In genomic region chr2:68257571-68257970, GRCm38 (mm10) we compare ENCODE assay signal across 22 mouse cellular contexts.
A peak's percentile ranks its signal among the peaks of the same experiment; 100 is the strongest.
DNase-seq lines count a peak whose midpoint lies in the region; ATAC-seq and TF ChIP-seq lines count a peak whose summit lies in the region.
"Had no signal": no experiment of that assay in that cellular context is flagged by ENCODE, and none has a peak within 500 bp of the region (broad histone marks: within the 10 kb centered on the region; RNA-seq: fewer than 3 reads in every experiment).

No protein-coding gene starts in this region.

- no peak overlapping the region for H3K27ac ChIP-seq in lung, embryonic 14.5 days (ENCODE audit: low read depth)
- H3K27ac ChIP-seq in stomach, postnatal 0 days (replicated peaks), result no peak overlapping the region
- H3K27ac ChIP-seq: embryonic facial prominence, embryonic 10.5 days; forebrain, embryonic 12.5 days; gastrocnemius, adult 2 months; hindbrain, embryonic 15.5 days; neural tube, embryonic 12.5 days had no signal

- H3K36me3 ChIP-seq in lung, embryonic 14.5 days (ENCODE audit: insufficient read depth), result no peaks in the 10 kb centered on the region
- H3K36me3 ChIP-seq in stomach, postnatal 0 days (ENCODE audit: control insufficient read depth, insufficient read depth, low read length), result no peaks in the 10 kb centered on the region; the same call in 1 of the 2 replicates
- H3K36me3 ChIP-seq: hindbrain, embryonic 15.5 days; neural tube, embryonic 12.5 days had no signal

- TF ChIP-seq EP300 in stomach, postnatal 0 days (optimal IDR thresholded peaks at IDR 0.05), result no peak

- H3K4me2 ChIP-seq in lung, embryonic 14.5 days, result no peak overlapping the region
- H3K4me2 ChIP-seq in stomach, postnatal 0 days (replicated peaks; ENCODE audit: low read depth), result no peak overlapping the region
- H3K4me2 ChIP-seq: forebrain, embryonic 12.5 days; heart, embryonic 11.5 days; hindbrain, embryonic 15.5 days; neural tube, embryonic 12.5 days had no signal

- ATAC-seq in lung, embryonic 14.5 days (ENCODE audit: insufficient read depth), result peak; percentile 49; the same call in 1 of the 2 replicates
- ATAC-seq in stomach, postnatal 0 days (ENCODE audit: low FRiP score, low TSS enrichment), result peak; percentile 56; the same call in 1 of the 2 replicates

- H3K9me3 ChIP-seq in lung, embryonic 14.5 days (ENCODE audit: low read depth, low read length), result no peaks in the 10 kb centered on the region
- H3K9me3 ChIP-seq in stomach, postnatal 0 days (ENCODE audit: control insufficient read depth, low read length), result no peaks in the 10 kb centered on the region
- H3K9me3 ChIP-seq: embryonic facial prominence, embryonic 10.5 days; forebrain, embryonic 12.5 days; hindbrain, embryonic 15.5 days; neural tube, embryonic 12.5 days had no signal

- H3K27me3 ChIP-seq in lung, embryonic 14.5 days (ENCODE audit: insufficient read depth, low read length), result no peaks in the 10 kb centered on the region
- no peaks in the 10 kb centered on the region for H3K27me3 ChIP-seq in stomach, postnatal 0 days (ENCODE audit: control insufficient read depth, insufficient read depth, low read length)
- H3K27me3 ChIP-seq: CH12.LX; forebrain, embryonic 12.5 days; hindbrain, embryonic 15.5 days; neural tube, embryonic 12.5 days had no signal

- WGBS in lung, embryonic 14.5 days, result 56% methylated on average over 6 of the region's 6 CpGs
- WGBS in stomach, postnatal 0 days, result 44% methylated on average over 6 of the region's 6 CpGs

- DNase-seq in heart, adult 11 months, result peak; percentile 70
- DNase-seq in heart, postnatal 25 days (ENCODE audit: low spot score), result no peak
- DNase-seq in lung, embryonic 14.5 days, result no peak
- DNase-seq in lung, adult 18-20 months, result no peak
- peak; percentile 24 to 52 for DNase-seq in left cerebral cortex, postnatal 14 days (ENCODE audit: low spot score in 2 of 2)
- peak; percentile 24 for DNase-seq in stomach, postnatal 0 days (ENCODE audit: low spot score)
- DNase-seq in kidney, adult 18-20 months, result no peak
- DNase-seq: adrenal gland, postnatal 25 days; cerebellum, adult 8-10 months; gastrocnemius, adult 2 months; heart, postnatal 10 days; kidney, adult 2 months; kidney, postnatal 25 days; liver; lung, postnatal 14 days; thymus, postnatal 4 days had no signal

- H3K4me3 ChIP-seq in lung, embryonic 14.5 days (ENCODE audit: low read depth, low read length), result no peak overlapping the region
- no peak overlapping the region for H3K4me3 ChIP-seq in stomach, postnatal 0 days (ENCODE audit: low read depth, low read length)
- H3K4me3 ChIP-seq: embryonic facial prominence, embryonic 10.5 days; forebrain, embryonic 12.5 days; gastrocnemius, adult 2 months; hindbrain, embryonic 15.5 days; neural tube, embryonic 12.5 days had no signal

- H3K4me1 ChIP-seq in lung, embryonic 14.5 days (ENCODE audit: insufficient read depth), result no peaks in the 10 kb centered on the region
- no peaks in the 10 kb centered on the region for H3K4me1 ChIP-seq in stomach, postnatal 0 days (replicated peaks; ENCODE audit: control insufficient read depth, insufficient read depth)
- H3K4me1 ChIP-seq: forebrain, embryonic 12.5 days; hindbrain, embryonic 15.5 days; neural tube, embryonic 12.5 days had no signal

- intact Hi-C loops in heart, postnatal 25 days (cut with DNase I), result no loop called here
- intact Hi-C loops in left cerebral cortex, postnatal 14 days (cut with DNase I), result no loop called here

- no peak for TF ChIP-seq CTCF in lung, embryonic 14.5 days (IDR thresholded peaks at IDR 0.05; ENCODE audit: low read depth)
- no peak for TF ChIP-seq CTCF in stomach, postnatal 0 days (IDR thresholded peaks at IDR 0.05; ENCODE audit: low read depth)

- no peak overlapping the region for H3K9ac ChIP-seq in lung, embryonic 14.5 days
- H3K9ac ChIP-seq in stomach, postnatal 0 days (ENCODE audit: low read length), result no peak overlapping the region
- H3K9ac ChIP-seq: forebrain, embryonic 12.5 days; hindbrain, embryonic 15.5 days; neural tube, embryonic 12.5 days had no signal

Comparison
In these comparisons a context has a peak if more than half of its experiments do, and no peak if none do; other contexts are left out.
1. DNase-seq: peak in heart, adult 11 months (single experiment), left cerebral cortex, postnatal 14 days (2 of 2) and stomach, postnatal 0 days (single experiment); none in heart, postnatal 25 days (single experiment), lung, embryonic 14.5 days (single experiment), lung, adult 18-20 months (0 of 2) and kidney, adult 18-20 months (single experiment).